24 mouse cellular contexts compared by ENCODE assay signal in the genomic region with DNA sequence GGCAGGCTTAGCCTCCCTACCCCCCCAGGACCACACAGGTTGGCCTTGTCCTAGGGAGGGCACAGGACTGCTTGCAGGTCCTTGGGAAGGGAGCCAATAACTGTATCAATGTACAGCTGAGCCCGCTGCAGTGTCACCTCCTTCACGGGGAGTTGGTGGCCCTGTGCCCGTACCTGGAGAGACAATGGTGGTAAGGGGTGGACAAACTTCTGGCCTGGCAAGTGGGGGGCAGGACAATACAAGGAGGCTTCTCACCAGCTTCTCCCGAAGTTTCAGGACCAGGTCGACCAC. TPM values are rescaled to one million over a fixed set of nuclear protein-coding genes. Genes with fewer than 3 reads are reported as not detected.
A peak's percentile ranks its signal among the peaks of the same experiment; 100 is the strongest.
DNase-seq lines count a peak whose midpoint lies in the region; ATAC-seq and TF ChIP-seq lines count a peak whose summit lies in the region.
"Had no signal": no experiment of that assay in that cellular context is flagged by ENCODE, and none has a peak within 500 bp of the region (broad histone marks: within the 10 kb centered on the region; RNA-seq: fewer than 3 reads in every experiment).

No protein-coding gene starts in this region.

- H3K4me1 ChIP-seq in hindbrain, postnatal 0 days (ENCODE audit: insufficient read depth, low read length): peaks cover 8% of the 10 kb centered on the region
- peaks cover 4% of the 10 kb centered on the region; the same call in 1 of the 2 replicates for H3K4me1 ChIP-seq in hindbrain, embryonic 11.5 days (replicated peaks; ENCODE audit: control insufficient read depth, insufficient read depth, low read length)
- peaks cover 58% of the 10 kb centered on the region for H3K4me1 ChIP-seq in E14TG2a.4 (replicated peaks; ENCODE audit: low read depth, low read length)
- peaks cover 27% of the 10 kb centered on the region for H3K4me1 ChIP-seq in forebrain, embryonic 14.5 days (ENCODE audit: control insufficient read depth, insufficient read depth, low read length)
- H3K4me1 ChIP-seq in liver, postnatal 0 days (ENCODE audit: insufficient read depth): peaks cover 15% of the 10 kb centered on the region

- no peak for TF ChIP-seq CTCF in hindbrain, postnatal 0 days (IDR thresholded peaks at IDR 0.05; ENCODE audit: low read depth)
- no peak for TF ChIP-seq CTCF in E14TG2a.4 (conservative IDR thresholded peaks at IDR 0.05; ENCODE audit: low read length)
- no peak for TF ChIP-seq CTCF in liver, postnatal 0 days (IDR thresholded peaks at IDR 0.05; ENCODE audit: low read depth)

- peak; percentile 59 for DNase-seq in adrenal gland, postnatal 14 days
- DNase-seq in adrenal gland, postnatal 25 days: no peak
- DNase-seq in hindbrain, postnatal 0 days (ENCODE audit: low spot score): no peak
- DNase-seq in hindbrain, embryonic 11.5 days (ENCODE audit: low spot score): no peak
- no peak for DNase-seq in forebrain, embryonic 14.5 days (ENCODE audit: low spot score)
- no peak for DNase-seq in thymus, postnatal 14 days
- DNase-seq in liver, postnatal 0 days: no peak
- DNase-seq: cerebellum, adult 2 months; gastrocnemius, postnatal 25 days; kidney, adult 9 months; layer of hippocampus, adult 9-11 months; liver, embryonic 13.5 days; midbrain, embryonic 14.5 days; retina, postnatal 1 day; thymus, postnatal 36 days had no signal

- WGBS in hindbrain, postnatal 0 days: 62% methylated on average over 5 of the region's 5 CpGs
- WGBS in hindbrain, embryonic 11.5 days: 86% methylated on average over 5 of the region's 5 CpGs
- WGBS in forebrain, embryonic 14.5 days: 68% methylated on average over 5 of the region's 5 CpGs
- WGBS in liver, postnatal 0 days (ENCODE audit: insufficient replicate concordance): 82% methylated on average over 5 of the region's 5 CpGs

- 0 out of 2 replicates have a peak, but pooled peaks have one; percentile 0 for ATAC-seq in hindbrain, postnatal 0 days
- ATAC-seq in hindbrain, embryonic 11.5 days (ENCODE audit: low FRiP score): no peak
- no peak for ATAC-seq in forebrain, embryonic 14.5 days
- no peak for ATAC-seq in liver, postnatal 0 days
- ATAC-seq: intestine, embryonic 15.5 days had no signal

- H3K9me3 ChIP-seq in hindbrain, postnatal 0 days (ENCODE audit: low read length): no peaks in the 10 kb centered on the region
- no peaks in the 10 kb centered on the region for H3K9me3 ChIP-seq in hindbrain, embryonic 11.5 days (ENCODE audit: control insufficient read depth, low read length)
- no peaks in the 10 kb centered on the region for H3K9me3 ChIP-seq in E14TG2a.4 (ENCODE audit: low read length)
- H3K9me3 ChIP-seq in forebrain, embryonic 14.5 days (replicated peaks; ENCODE audit: control insufficient read depth, low read length): no peaks in the 10 kb centered on the region
- H3K9me3 ChIP-seq in liver, postnatal 0 days (ENCODE audit: low read length): no peaks in the 10 kb centered on the region
- H3K9me3 ChIP-seq: intestine, embryonic 15.5 days; limb, embryonic 13.5 days; liver, embryonic 13.5 days; lung, embryonic 15.5 days had no signal

- no peak for TF ChIP-seq EP300 in liver, postnatal 0 days (IDR thresholded peaks at IDR 0.05; ENCODE audit: low read depth)

- H3K4me3 ChIP-seq in hindbrain, postnatal 0 days (ENCODE audit: low read length): no peak overlapping the region
- H3K4me3 ChIP-seq in hindbrain, embryonic 11.5 days (ENCODE audit: low read depth, low read length): no peak overlapping the region
- 0 out of 2 replicates have a peak overlapping the region, but pooled peaks have one; percentile 43 for H3K4me3 ChIP-seq in E14TG2a.4 (replicated peaks; ENCODE audit: low read length)
- H3K4me3 ChIP-seq in forebrain, embryonic 14.5 days (ENCODE audit: low read depth, low read length): no peak overlapping the region
- H3K4me3 ChIP-seq in liver, postnatal 0 days (ENCODE audit: low read depth, low read length): no peak overlapping the region
- H3K4me3 ChIP-seq: intestine, embryonic 15.5 days; limb, embryonic 13.5 days; liver, embryonic 13.5 days; lung, embryonic 15.5 days; myocyte had no signal

- H3K9ac ChIP-seq in hindbrain, postnatal 0 days (replicated peaks; ENCODE audit: low read length): no peak overlapping the region
- no peak overlapping the region for H3K9ac ChIP-seq in hindbrain, embryonic 11.5 days (ENCODE audit: low read depth, low read length)
- no peak overlapping the region for H3K9ac ChIP-seq in forebrain, embryonic 14.5 days (ENCODE audit: low read length)
- no peak overlapping the region for H3K9ac ChIP-seq in liver, postnatal 0 days (replicated peaks)
- H3K9ac ChIP-seq: intestine, embryonic 15.5 days; limb, embryonic 13.5 days; liver, embryonic 13.5 days; lung, embryonic 15.5 days had no signal

- H3K27me3 ChIP-seq in hindbrain, postnatal 0 days (ENCODE audit: insufficient read depth, low read length): no peaks in the 10 kb centered on the region
- no peaks in the 10 kb centered on the region for H3K27me3 ChIP-seq in hindbrain, embryonic 11.5 days (ENCODE audit: control insufficient read depth, insufficient read depth, low read length)
- H3K27me3 ChIP-seq in E14TG2a.4 (ENCODE audit: insufficient read depth, low read length): no peaks in the 10 kb centered on the region
- H3K27me3 ChIP-seq in forebrain, embryonic 14.5 days (replicated peaks; ENCODE audit: control insufficient read depth, insufficient read depth, low read length): no peaks in the 10 kb centered on the region
- peaks cover 17% of the 10 kb centered on the region for H3K27me3 ChIP-seq in liver, postnatal 0 days (ENCODE audit: insufficient read depth, low read length)
- H3K27me3 ChIP-seq: CH12.LX; intestine, embryonic 15.5 days; limb, embryonic 13.5 days; lung, embryonic 15.5 days had no signal

- H3K27ac ChIP-seq in hindbrain, postnatal 0 days: peak overlapping the region; percentile 32
- H3K27ac ChIP-seq in hindbrain, embryonic 11.5 days (ENCODE audit: low read depth, low read length): no peak overlapping the region
- H3K27ac ChIP-seq in forebrain, embryonic 14.5 days (ENCODE audit: low read depth, low read length): peak overlapping the region; percentile 44; the same call in 1 of the 2 replicates
- no peak overlapping the region for H3K27ac ChIP-seq in liver, postnatal 0 days (ENCODE audit: low read depth)
- H3K27ac ChIP-seq: intestine, embryonic 15.5 days; limb, embryonic 13.5 days; liver, embryonic 13.5 days; lung, embryonic 15.5 days; stomach, postnatal 0 days had no signal

- no peak overlapping the region for H3K4me2 ChIP-seq in hindbrain, postnatal 0 days (ENCODE audit: low read depth, low read length)
- no peak overlapping the region for H3K4me2 ChIP-seq in hindbrain, embryonic 11.5 days (replicated peaks; ENCODE audit: low read depth, low read length)
- H3K4me2 ChIP-seq in forebrain, embryonic 14.5 days (ENCODE audit: low read length): no peak overlapping the region
- no peak overlapping the region for H3K4me2 ChIP-seq in liver, postnatal 0 days (ENCODE audit: low read depth, low read length)
- H3K4me2 ChIP-seq: intestine, embryonic 15.5 days; limb, embryonic 13.5 days; liver, embryonic 13.5 days; lung, embryonic 15.5 days had no signal

- 0 out of 2 replicates have a peak, but pooled peaks cover 9% of the 10 kb centered on the region for H3K36me3 ChIP-seq in hindbrain, postnatal 0 days (ENCODE audit: insufficient read depth, low read length)
- H3K36me3 ChIP-seq in hindbrain, embryonic 11.5 days (ENCODE audit: control insufficient read depth, insufficient read depth, low read length): no peaks in the 10 kb centered on the region
- H3K36me3 ChIP-seq in E14TG2a.4 (ENCODE audit: insufficient read depth, low read length): peaks cover 59% of the 10 kb centered on the region
- peaks cover 44% of the 10 kb centered on the region for H3K36me3 ChIP-seq in forebrain, embryonic 14.5 days (ENCODE audit: control insufficient read depth, insufficient read depth, low read length)
- no peaks in the 10 kb centered on the region for H3K36me3 ChIP-seq in liver, postnatal 0 days (replicated peaks; ENCODE audit: insufficient read depth, low read length)
- H3K36me3 ChIP-seq: intestine, embryonic 15.5 days; lung, embryonic 15.5 days had no signal

RNA-seq across cellular contexts. Expression of gene Plxnb2, which starts 4.3 kb away (rescaled TPM):
- total RNA-seq in adrenal gland, postnatal 14 days (2021): 83.2 and 110 TPM in 2 replicates
- 121 and 144 TPM in 2 replicates for total RNA-seq in adrenal gland, postnatal 25 days (2021)
- 239 and 274 TPM in 2 replicates for total RNA-seq in hindbrain, postnatal 0 days (2014; rRNA removed)
- polyA plus RNA-seq in hindbrain, postnatal 0 days (2015; fragmentation: Nextera tagmentation; extraction: Ambion mirVana): 64.1 and 64.7 TPM in 2 replicates
- polyA plus RNA-seq in hindbrain, embryonic 11.5 days (2014; fragmentation: Nextera tagmentation; extraction: Ambion mirVana): 97.4 and 104 TPM in 2 replicates
- polyA plus RNA-seq in forebrain, embryonic 14.5 days (2014; fragmentation: Nextera tagmentation; extraction: Ambion mirVana): 101 TPM in 2 replicates
- 27.2 and 29.7 TPM in 2 replicates for polyA plus RNA-seq in liver, postnatal 0 days (2015; fragmentation: Nextera tagmentation; extraction: Ambion mirVana)

RNA-seq across cellular contexts. Expression of gene Dennd6b, which starts 11.4 kb away (rescaled TPM):
- total RNA-seq in adrenal gland, postnatal 14 days (2021): 5.0 and 6.2 TPM in 2 replicates
- total RNA-seq in adrenal gland, postnatal 25 days (2021): 5.7 and 9.1 TPM in 2 replicates
- total RNA-seq in hindbrain, postnatal 0 days (2014; rRNA removed): 73.9 and 79.9 TPM in 2 replicates
- polyA plus RNA-seq in hindbrain, postnatal 0 days (2015; fragmentation: Nextera tagmentation; extraction: Ambion mirVana): 60.1 and 62.2 TPM in 2 replicates
- 28.3 and 31.2 TPM in 2 replicates for polyA plus RNA-seq in hindbrain, embryonic 11.5 days (2014; fragmentation: Nextera tagmentation; extraction: Ambion mirVana)
- polyA plus RNA-seq in forebrain, embryonic 14.5 days (2014; fragmentation: Nextera tagmentation; extraction: Ambion mirVana): 39.0 and 49.2 TPM in 2 replicates
- polyA plus RNA-seq in liver, postnatal 0 days (2015; fragmentation: Nextera tagmentation; extraction: Ambion mirVana): 2.6 and 2.7 TPM in 2 replicates

RNA-seq across cellular contexts. Expression of gene Ppp6r2, which starts 26.5 kb away (rescaled TPM):
- total RNA-seq in adrenal gland, postnatal 14 days (2021): 41.1 and 52.4 TPM in 2 replicates
- 43.3 and 45.8 TPM in 2 replicates for total RNA-seq in adrenal gland, postnatal 25 days (2021)
- total RNA-seq in hindbrain, postnatal 0 days (2014; rRNA removed): 257 and 290 TPM in 2 replicates
- polyA plus RNA-seq in hindbrain, postnatal 0 days (2015; fragmentation: Nextera tagmentation; extraction: Ambion mirVana): 71.2 and 72.7 TPM in 2 replicates
- polyA plus RNA-seq in hindbrain, embryonic 11.5 days (2014; fragmentation: Nextera tagmentation; extraction: Ambion mirVana): 42.1 and 46.0 TPM in 2 replicates
- 69.4 and 77.1 TPM in 2 replicates for polyA plus RNA-seq in forebrain, embryonic 14.5 days (2014; fragmentation: Nextera tagmentation; extraction: Ambion mirVana)
- polyA plus RNA-seq in liver, postnatal 0 days (2015; fragmentation: Nextera tagmentation; extraction: Ambion mirVana): 13.9 and 18.1 TPM in 2 replicates

RNA-seq across cellular contexts. Expression of gene Mapk11, which starts 35.5 kb away (rescaled TPM):
- total RNA-seq in adrenal gland, postnatal 14 days (2021): 5.3 and 6.4 TPM in 2 replicates
- total RNA-seq in adrenal gland, postnatal 25 days (2021): 4.1 and 6.1 TPM in 2 replicates
- 19.7 and 30.6 TPM in 2 replicates for total RNA-seq in hindbrain, postnatal 0 days (2014; rRNA removed)
- polyA plus RNA-seq in hindbrain, postnatal 0 days (2015; fragmentation: Nextera tagmentation; extraction: Ambion mirVana): 15.8 and 17.8 TPM in 2 replicates
- 38.5 and 40.4 TPM in 2 replicates for polyA plus RNA-seq in hindbrain, embryonic 11.5 days (2014; fragmentation: Nextera tagmentation; extraction: Ambion mirVana)
- 28.1 and 30.1 TPM in 2 replicates for polyA plus RNA-seq in forebrain, embryonic 14.5 days (2014; fragmentation: Nextera tagmentation; extraction: Ambion mirVana)
- 0.66 and 0.81 TPM in 2 replicates for polyA plus RNA-seq in liver, postnatal 0 days (2015; fragmentation: Nextera tagmentation; extraction: Ambion mirVana)
- total RNA-seq: megakaryocyte progenitor cell, adult 5-6 weeks had no signal

RNA-seq across cellular contexts. Expression of gene Mapk12, which starts 44.4 kb away (rescaled TPM):
- 8.6 and 9.6 TPM in 2 replicates for total RNA-seq in adrenal gland, postnatal 14 days (2021)
- total RNA-seq in adrenal gland, postnatal 25 days (2021): 8.1 and 11.3 TPM in 2 replicates
- 3.3 and 4.8 TPM in 2 replicates for total RNA-seq in hindbrain, postnatal 0 days (2014; rRNA removed)
- 2.6 and 5.1 TPM in 2 replicates for polyA plus RNA-seq in hindbrain, postnatal 0 days (2015; fragmentation: Nextera tagmentation; extraction: Ambion mirVana)
- 16.5 and 17.8 TPM in 2 replicates for polyA plus RNA-seq in hindbrain, embryonic 11.5 days (2014; fragmentation: Nextera tagmentation; extraction: Ambion mirVana)
- polyA plus RNA-seq in forebrain, embryonic 14.5 days (2014; fragmentation: Nextera tagmentation; extraction: Ambion mirVana): 4.8 and 5.1 TPM in 2 replicates
- polyA plus RNA-seq in liver, postnatal 0 days (2015; fragmentation: Nextera tagmentation; extraction: Ambion mirVana): 2.1 and 2.4 TPM in 2 replicates
- total RNA-seq: common myeloid progenitor, adult 5-6 weeks had no signal

Comparison
In these comparisons a context has a peak if more than half of its experiments do, and no peak if none do; other contexts are left out.
1. H3K27ac ChIP-seq: peak in hindbrain, postnatal 0 days (single experiment) and forebrain, embryonic 14.5 days (single experiment); none in hindbrain, embryonic 11.5 days (single experiment) and liver, postnatal 0 days (single experiment).